Mouse (Mus musculus) spleen, adult 2 months (tissue): Measurements from ENCODE around the gene Fcmr. TPM values are rescaled to one million over a fixed set of nuclear protein-coding genes. Genes with fewer than 3 reads are reported as not detected.

Source experiments
- DNase-seq, 2 experiments: peaks; one replicate each; pipeline versions ENCODE4 v3.0.0 to v3.0.0-alpha.2; 2012 to 2021; ENCODE audit warnings: low spot score in 2 of 2, low read depth in 1 of 2
- H3K27ac ChIP-seq: fragments of 200-500 bp; 2 replicates; pipeline ENCODE4 v1.5.1; 2012; ENCODE audit warnings: low read length, inconsistent platforms; ENCODE audit not compliant: insufficient read depth
- H3K27me3 ChIP-seq: fragments of 200-500 bp; 2 replicates; pipeline ENCODE4 v1.6.1; 2012; ENCODE audit warnings: mild to moderate bottlenecking, moderate library complexity, low read length, inconsistent platforms; ENCODE audit not compliant: control insufficient read depth, insufficient read depth
- H3K36me3 ChIP-seq: fragments of 200-500 bp; 2 replicates; pipeline ENCODE4 v1.6.1; 2012; ENCODE audit warnings: mild to moderate bottlenecking, low read length, inconsistent platforms; ENCODE audit not compliant: control insufficient read depth, insufficient read depth
- H3K4me1 ChIP-seq: fragments of 200-500 bp; 2 replicates; pipeline ENCODE4 v1.6.1; 2011; ENCODE audit warnings: inconsistent platforms; ENCODE audit not compliant: control insufficient read depth, insufficient read depth, insufficient read length
- H3K4me3 ChIP-seq: fragments of 200-500 bp; 2 replicates; pipeline ENCODE4 v1.5.1; 2011; ENCODE audit warnings: mild to moderate bottlenecking, inconsistent platforms; ENCODE audit not compliant: insufficient read depth, insufficient read length; ENCODE audit errors: extremely low read depth
- CTCF ChIP-seq: fragments of 200-500 bp; IDR thresholded peaks from 2 replicates; pipeline ENCODE4 v1.5.1; 2011; ENCODE audit warnings: mild to moderate bottlenecking, inconsistent platforms; ENCODE audit not compliant: insufficient read depth, insufficient read length, insufficient replicate concordance; ENCODE audit errors: extremely low read depth
- POLR2A ChIP-seq: fragments of 200-500 bp; IDR thresholded peaks from 2 replicates; pipeline ENCODE4 v1.6.1; 2011; ENCODE audit warnings: low read depth, low read length, inconsistent platforms
- WGBS: fragments of 180-500 bp; shearing (Covaris S2); methylation state at CpG from one replicate; pipeline ENCODE4 v1.1.7; 2018; 5-methylcytosine and 5-hydroxymethylcytosine counted together
- polyA plus RNA-seq: library from polyadenylated mRNA; depleted of rRNA; stranded (reverse); fragments of >200 nt; gene quantifications from 2 replicates; pipeline ENCODE4 v1.2.3, GENCODE M21; 2012

Gene Fcmr
- polyA plus RNA-seq, 1 experiment, result 452 TPM

DNA sequence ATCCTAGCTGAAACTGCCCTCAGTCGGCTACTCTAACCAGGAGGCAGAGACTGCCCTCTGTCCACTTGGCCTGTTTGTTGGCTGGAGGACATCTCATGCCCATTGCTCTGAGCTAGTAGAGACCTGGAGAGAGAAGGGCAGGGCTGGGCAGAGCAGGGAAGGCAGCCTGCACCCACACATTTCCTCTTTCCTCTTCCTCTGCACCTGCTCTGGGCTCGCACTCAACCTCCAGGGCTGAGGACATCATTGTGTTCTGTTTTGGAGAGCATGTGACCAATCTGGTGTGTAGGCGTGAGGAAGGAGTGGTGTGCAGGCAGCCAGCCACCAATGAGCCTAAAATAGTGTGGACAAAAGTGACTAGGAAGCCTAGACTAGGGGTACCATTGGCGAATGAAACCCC lies 1.2 kb upstream of the Fcmr start:
- Histone ChIP-seq H3K4me1 (peaks cover 18% of the 10 kb centered on the region; the same call in 1 of the 2 replicates), H3K36me3 (no peaks in the 10 kb centered on the region), H3K27ac (peak overlapping the region; percentile 97), H3K4me3 (no peak overlapping the region), H3K27me3 (no peaks in the 10 kb centered on the region)
- TF ChIP-seq CTCF (no peak), POLR2A (peak; percentile 65)
- peak; percentile 81 to 85 for DNase-seq
- 14% methylated on average over 4 of the region's 4 CpGs for WGBS

GRCm38 (mm10) chr1:130864741-130865140 lies 728 bp upstream of the Fcmr start:
- WGBS, result 59% methylated on average over 5 of the region's 5 CpGs
- Histone ChIP-seq H3K4me3 (no peak overlapping the region), H3K27ac (peak overlapping the region; percentile 97), H3K36me3 (no peaks in the 10 kb centered on the region; the same call in 1 of the 2 replicates), H3K4me1 (peaks cover 18% of the 10 kb centered on the region; the same call in 1 of the 2 replicates), H3K27me3 (no peaks in the 10 kb centered on the region)
- TF ChIP-seq CTCF, result no peak
- TF ChIP-seq POLR2A, result no peak
- no peak for DNase-seq

- no peaks in the 10 kb centered on the region for H3K27me3 ChIP-seq
- H3K27ac ChIP-seq, result peak overlapping the region; percentile 34; the same call in 1 of the 2 replicates
- H3K36me3 ChIP-seq, result peaks cover 19% of the 10 kb centered on the region
- no peak overlapping the region for H3K4me3 ChIP-seq
- TF ChIP-seq POLR2A (no peak), CTCF (no peak)
- WGBS, result 14% methylated on average over 2 of the region's 2 CpGs
- DNase-seq, result no peak
- H3K4me1 ChIP-seq, result peaks cover 22% of the 10 kb centered on the region
These were observed 7.4 kb downstream of the Fcmr start for GRCm38 (mm10) chr1:130872912-130873311.

- H3K27ac ChIP-seq, result no peak overlapping the region
- H3K27me3 ChIP-seq, result no peaks in the 10 kb centered on the region
- peak in 1 of 2 experiments; percentile 28 for DNase-seq
- no peak for TF ChIP-seq POLR2A
- no peak; the same call in 1 of the 2 replicates for TF ChIP-seq CTCF
- 51% methylated on average over 3 of the region's 3 CpGs for WGBS
- H3K36me3 ChIP-seq, result peaks cover 33% of the 10 kb centered on the region
- peaks cover 21% of the 10 kb centered on the region for H3K4me1 ChIP-seq
- H3K4me3 ChIP-seq, result no peak overlapping the region
These were observed 9.7 kb downstream of the Fcmr start for GRCm38 (mm10) chr1:130875139-130875538.

DNA sequence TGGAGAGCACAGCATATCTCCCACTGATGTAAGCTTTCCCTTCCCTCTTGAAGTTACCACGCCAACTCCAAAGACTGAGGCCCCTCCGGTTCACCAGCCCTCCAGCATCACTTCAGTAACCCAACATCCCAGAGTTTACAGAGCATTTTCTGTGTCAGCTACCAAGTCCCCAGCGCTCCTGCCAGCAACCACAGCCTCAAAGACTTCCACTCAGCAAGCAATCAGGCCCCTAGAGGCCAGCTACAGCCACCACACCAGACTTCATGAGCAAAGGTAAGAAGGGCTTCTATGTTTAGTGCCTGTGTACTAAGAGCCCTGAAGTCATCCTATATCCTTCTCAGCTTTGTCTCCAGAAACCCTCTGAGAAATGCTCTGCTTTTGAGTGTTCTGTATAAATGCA lies 10.4 kb downstream of the Fcmr start:
- DNase-seq, result no peak
- peaks cover 37% of the 10 kb centered on the region for H3K36me3 ChIP-seq
- 65% methylated on average over 3 of the region's 3 CpGs for WGBS
- no peak for TF ChIP-seq POLR2A
- no peak for TF ChIP-seq CTCF
- H3K27ac ChIP-seq, result no peak overlapping the region
- H3K4me1 ChIP-seq, result peaks cover 17% of the 10 kb centered on the region
- H3K27me3 ChIP-seq, result no peaks in the 10 kb centered on the region
- H3K4me3 ChIP-seq, result no peak overlapping the region

GRCm38 (mm10) chr1:130876931-130877509 lies 11.6 kb downstream of the Fcmr start:
- H3K36me3 ChIP-seq, result peaks cover 40% of the 10 kb centered on the region
- DNase-seq, result peak; percentile 30 to 60

DNA sequence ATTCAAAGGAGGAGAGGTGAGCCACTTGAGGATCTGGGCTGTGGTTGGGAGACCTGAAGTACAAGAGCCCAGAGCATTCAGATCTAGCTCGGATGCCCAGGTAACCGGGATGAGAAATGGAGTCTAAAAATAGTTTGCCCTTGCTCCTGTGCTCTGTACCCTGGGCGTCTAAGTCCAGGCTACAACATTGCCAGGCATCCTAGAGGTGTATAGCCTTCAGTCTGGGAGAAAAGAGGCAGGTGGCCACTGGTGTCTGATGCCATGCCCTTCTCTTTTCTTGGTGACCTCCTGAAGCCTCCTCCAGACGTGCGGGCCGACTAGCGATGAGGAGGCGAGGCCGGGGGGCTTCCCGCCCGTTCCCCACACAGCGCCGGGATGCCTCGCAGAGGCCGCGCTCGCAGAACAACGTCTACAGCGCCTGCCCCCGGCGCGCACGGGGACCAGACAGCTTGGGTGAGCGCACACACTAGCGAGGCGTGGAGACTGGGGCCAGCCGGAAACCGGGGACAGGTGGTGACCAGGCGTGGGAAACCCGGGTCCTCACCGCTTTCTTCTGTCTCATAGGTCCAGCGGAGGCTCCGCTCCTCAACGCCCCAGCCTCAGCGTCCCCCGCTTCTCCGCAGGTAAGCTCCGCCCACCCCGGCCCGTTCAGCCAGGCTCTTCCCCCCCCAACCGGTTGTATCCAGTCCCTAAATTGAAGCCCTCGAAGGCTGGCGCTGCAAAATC lies 12.6 kb downstream of the Fcmr start:
- H3K4me1 ChIP-seq, result peaks cover 10% of the 10 kb centered on the region
- no peaks in the 10 kb centered on the region for H3K27me3 ChIP-seq
- no peak overlapping the region for H3K4me3 ChIP-seq
- TF ChIP-seq CTCF, result no peak
- DNase-seq, result peak in 1 of 2 experiments; percentile 32
- peaks cover 42% of the 10 kb centered on the region for H3K36me3 ChIP-seq
- peak overlapping the region; percentile 5; the same call in 1 of the 2 replicates for H3K27ac ChIP-seq
- 6% methylated on average over 43 of the region's 43 CpGs for WGBS

More at GRCm38 (mm10) chr1:130876931-130877509, 11.6 kb downstream of the Fcmr start:
- H3K4me3 ChIP-seq, result no peak overlapping the region
- peaks cover 11% of the 10 kb centered on the region for H3K4me1 ChIP-seq
- H3K27ac ChIP-seq, result no peak overlapping the region
- no peaks in the 10 kb centered on the region for H3K27me3 ChIP-seq
- WGBS, result 20% methylated on average over 3 of the region's 3 CpGs
- TF ChIP-seq CTCF (no peak), POLR2A (no peak)
